Mouse (Mus musculus) limb, embryonic 10.5 days (tissue): ENCODE data around the gene Esyt1. TPM values are rescaled to one million over a fixed set of nuclear protein-coding genes. Genes with fewer than 3 reads are reported as not detected.
"Not testable (repeated sequence)": the region's sequence is repeated elsewhere in the genome, so short reads cannot be mapped to it uniquely, and the experiment has no call there.

ENCODE experiments used
- DNase-seq: peaks from one replicate; pipeline ENCODE4 v3.0.0-alpha.2; 2017; ENCODE audit warnings: low spot score
- H3K27ac ChIP-seq: fragments of 300-500 bp; sonication (generic); 2 replicates; pipeline ENCODE4 v1.5.1; 2016; ENCODE audit warnings: mild to moderate bottlenecking
- H3K27me3 ChIP-seq: fragments of 300-500 bp; sonication (generic); 2 replicates; pipeline ENCODE4 v1.6.1; 2016; ENCODE audit warnings: low read depth, mild to moderate bottlenecking; ENCODE audit not compliant: poor library complexity, severe bottlenecking
- H3K36me3 ChIP-seq: fragments of 300-500 bp; sonication (generic); 2 replicates; pipeline ENCODE4 v1.6.1; 2016; ENCODE audit warnings: mild to moderate bottlenecking, moderate library complexity
- H3K4me1 ChIP-seq: fragments of 300-500 bp; sonication (generic); 2 replicates; pipeline ENCODE4 v1.6.1; 2016
- H3K4me3 ChIP-seq: fragments of 300-500 bp; sonication (generic); 2 replicates; pipeline ENCODE4 v1.5.1; 2016; ENCODE audit warnings: mild to moderate bottlenecking, moderate library complexity
- H3K9me3 ChIP-seq: fragments of 300-500 bp; sonication (generic); replicated peaks from 2 replicates; pipeline ENCODE4 v1.6.1; 2016; ENCODE audit warnings: mild to moderate bottlenecking
- WGBS: fragments of 180-500 bp; shearing (Covaris S2); methylation state at CpG from one replicate; pipeline ENCODE4 v1.1.7; 2016; 5-methylcytosine and 5-hydroxymethylcytosine counted together
- polyA plus RNA-seq: library from polyadenylated mRNA; unstranded; fragments of >200 nt; fragmentation: Nextera tagmentation; extraction: Ambion mirVana; gene quantifications from 2 replicates; pipeline ENCODE4 v1.2.1, GENCODE M21; 2016

Esyt1 gene
- polyA plus RNA-seq = 7.0 and 8.4 TPM in 2 replicates

GRCm38 (mm10) chr10:128525671-128526308 is at the start of gene Esyt1:
Gene Esyt1 (minus strand): TSS chr10:128525871.
- under 1% methylated on average over 37 of the region's 37 CpGs for WGBS
- H3K9me3 ChIP-seq = no peaks in the 10 kb centered on the region
- peaks cover 68% of the 10 kb centered on the region for H3K27me3 ChIP-seq
- peak; percentile 89 for DNase-seq
- peak within 1 kb of the TSS; percentile 81 for H3K27ac ChIP-seq
- peaks cover 27% of the 10 kb centered on the region for H3K4me1 ChIP-seq
- H3K4me3 ChIP-seq = peak within 1 kb of the TSS; percentile 78
- H3K36me3 ChIP-seq = no peaks in the 10 kb centered on the region

- WGBS = 95% methylated on average over 2 of the region's 2 CpGs
- no peak overlapping the region for H3K27ac ChIP-seq
- no peak overlapping the region for H3K4me3 ChIP-seq
- no peaks in the 10 kb centered on the region for H3K27me3 ChIP-seq
- DNase-seq = no peak
- H3K4me1 ChIP-seq = peaks cover 2% of the 10 kb centered on the region
- no peaks in the 10 kb centered on the region for H3K36me3 ChIP-seq
- no peaks in the 10 kb centered on the region for H3K9me3 ChIP-seq
Measured at GRCm38 (mm10) chr10:128575063-128575462, 49.4 kb upstream of the Esyt1 start.

GRCm38 (mm10) chr10:128565788-128566531 is 40.3 kb upstream of the Esyt1 start, which contains the start of gene Pa2g4:
Gene Pa2g4 (minus strand): TSS chr10:128565987.
- peak; percentile 98 for DNase-seq
- Histone ChIP-seq H3K36me3 (peaks cover 32% of the 10 kb centered on the region), H3K9me3 (no peaks in the 10 kb centered on the region), H3K4me3 (peak within 1 kb of the TSS; percentile 84), H3K27me3 (no peaks in the 10 kb centered on the region), H3K4me1 (peaks cover 22% of the 10 kb centered on the region), H3K27ac (peak within 1 kb of the TSS; percentile 89)
- WGBS = under 1% methylated on average over 58 of the region's 58 CpGs

- Histone ChIP-seq H3K36me3 (peaks cover 39% of the 10 kb centered on the region), H3K27me3 (no peaks in the 10 kb centered on the region), H3K4me1 (peaks cover 22% of the 10 kb centered on the region), H3K27ac (peak overlapping the region; percentile 89), H3K4me3 (peak overlapping the region; percentile 84), H3K9me3 (no peaks in the 10 kb centered on the region)
- DNase-seq = no peak
- under 1% methylated on average over 46 of the region's 46 CpGs for WGBS
Measured at GRCm38 (mm10) chr10:128565206-128565787, 39.6 kb upstream of the Esyt1 start.

- 93% methylated on average over 6 of the region's 6 CpGs for WGBS
- no peaks in the 10 kb centered on the region for H3K9me3 ChIP-seq
- H3K27ac ChIP-seq = no peak overlapping the region
- H3K4me1 ChIP-seq = peaks cover 22% of the 10 kb centered on the region
- H3K4me3 ChIP-seq = peak overlapping the region; percentile 84; the same call in 1 of the 2 replicates
- H3K27me3 ChIP-seq = no peaks in the 10 kb centered on the region
- peaks cover 56% of the 10 kb centered on the region for H3K36me3 ChIP-seq
- no peak for DNase-seq
Measured at GRCm38 (mm10) chr10:128563544-128563943, 37.9 kb upstream of the Esyt1 start.

- 78% methylated on average over 6 of the region's 6 CpGs for WGBS
- Histone ChIP-seq H3K36me3 (peaks cover 56% of the 10 kb centered on the region), H3K4me1 (no peaks in the 10 kb centered on the region), H3K27me3 (no peaks in the 10 kb centered on the region), H3K4me3 (no peak overlapping the region), H3K9me3 (no peaks in the 10 kb centered on the region), H3K27ac (no peak overlapping the region)
- no peak for DNase-seq
Measured at GRCm38 (mm10) chr10:128556963-128557362, 31.3 kb upstream of the Esyt1 start.

- no peak for DNase-seq
Measured at GRCm38 (mm10) chr10:128556286-128556685, 30.6 kb upstream of the Esyt1 start.

GRCm38 (mm10) chr10:128555567-128555966 is 29.9 kb upstream of the Esyt1 start:
- H3K4me1 ChIP-seq, DNase-seq, H3K4me3 ChIP-seq, H3K27me3 ChIP-seq, H3K9me3 ChIP-seq, H3K27ac ChIP-seq: not testable (repeated sequence)
- H3K36me3 ChIP-seq = peaks cover 42% of the 10 kb centered on the region
- 94% methylated on average over 1 of the region's 1 CpGs for WGBS

More at GRCm38 (mm10) chr10:128556286-128556685, 30.6 kb upstream of the Esyt1 start:
- no peaks in the 10 kb centered on the region for H3K27me3 ChIP-seq
- no peak overlapping the region for H3K4me3 ChIP-seq
- H3K27ac ChIP-seq = no peak overlapping the region
- no peaks in the 10 kb centered on the region for H3K9me3 ChIP-seq
- H3K4me1 ChIP-seq = no peaks in the 10 kb centered on the region
- peaks cover 49% of the 10 kb centered on the region for H3K36me3 ChIP-seq

- not testable (repeated sequence) for H3K9me3 ChIP-seq, DNase-seq, H3K4me3 ChIP-seq, H3K27ac ChIP-seq, H3K27me3 ChIP-seq
- WGBS = 88% methylated on average over 11 of the region's 11 CpGs
- Histone ChIP-seq H3K36me3 (peaks cover 16% of the 10 kb centered on the region), H3K4me1 (peaks cover 19% of the 10 kb centered on the region)
Measured at GRCm38 (mm10) chr10:128550144-128550823, 24.6 kb upstream of the Esyt1 start.

- H3K27ac ChIP-seq = peak overlapping the region; percentile 39; the same call in 1 of the 2 replicates
- H3K4me3 ChIP-seq = peak overlapping the region; percentile 83; the same call in 1 of the 2 replicates
- not testable (repeated sequence) for H3K9me3 ChIP-seq, H3K27me3 ChIP-seq, DNase-seq
- H3K4me1 ChIP-seq = peaks cover 19% of the 10 kb centered on the region
- peaks cover 22% of the 10 kb centered on the region for H3K36me3 ChIP-seq
- WGBS = 74% methylated on average over 6 of the region's 6 CpGs
Measured at GRCm38 (mm10) chr10:128549682-128550057, 24.0 kb upstream of the Esyt1 start.

GRCm38 (mm10) chr10:128548947-128549681 is 23.4 kb upstream of the Esyt1 start, which contains the start of gene Rpl41:
Gene Rpl41 (minus strand): TSS chr10:128549305.
- under 1% methylated on average over 31 of the region's 31 CpGs for WGBS
- Histone ChIP-seq H3K27ac (peak within 1 kb of the TSS; percentile 98), H3K27me3 (no peaks in the 10 kb centered on the region), H3K4me3 (peak within 1 kb of the TSS; percentile 83), H3K36me3 (peaks cover 28% of the 10 kb centered on the region), H3K4me1 (peaks cover 25% of the 10 kb centered on the region), H3K9me3 (no peaks in the 10 kb centered on the region)
- peak; percentile 97 for DNase-seq
